Mouse (Mus musculus) liver, embryonic 14.5 days (tissue): ENCODE data around the gene Nyap2.

ENCODE experiments used
- CTCF ChIP-seq: IDR thresholded peaks from 2 replicates; pipeline ENCODE4 v1.5.1; 2016; ENCODE audit warnings: antibody characterized with exemption, low read depth, control low read depth
- EP300 ChIP-seq: IDR thresholded peaks from 2 replicates; pipeline ENCODE4 v1.6.1; 2016; ENCODE audit warnings: antibody characterized with exemption, low read depth

- TF ChIP-seq CTCF (no peak), EP300 (no peak)
These were observed 67.1 kb downstream of the Nyap2 start for GRCm38 (mm10) chr1:81143855-81144254.
